Comparison of ENCODE assay signal across 8 mouse cellular contexts in genomic region chr13:67754333-67755306, GRCm38 (mm10). TPM values are rescaled to one million over a fixed set of nuclear protein-coding genes. Genes with fewer than 3 reads are reported as not detected.
DNase-seq lines count a peak whose midpoint lies in the region; ATAC-seq lines count a peak whose summit lies in the region.

Gene Zfp85 (minus strand): TSS chr13:67755228.

- H3K27ac ChIP-seq in intestine, embryonic 15.5 days, result peak within 1 kb of the TSS; percentile 86

- ATAC-seq in intestine, embryonic 15.5 days, result peak; percentile 97
- ATAC-seq in megakaryocyte-erythroid progenitor cell, adult 5-6 weeks (replicated peaks; ENCODE audit: low FRiP score, low TSS enrichment, poor library complexity, severe bottlenecking), result peak; percentile 98

- DNase-seq in adrenal gland, adult 8-10 months, result peak; percentile 60
- peak; percentile 40 for DNase-seq in embryo, embryonic 11.5 days (ENCODE audit: low read depth, low spot score)
- DNase-seq in gastrocnemius, postnatal 25 days, result peak; percentile 54
- DNase-seq in left cerebral cortex, postnatal 14 days (ENCODE audit: low spot score in 2 of 2), result peak; percentile 34 to 62
- peak; percentile 54 for DNase-seq in right cerebral cortex, postnatal 25 days
- peak; percentile 88 for DNase-seq in yolk sac, embryonic 10.5 days (ENCODE audit: low spot score)

- peak within 1 kb of the TSS; percentile 62 for H3K9ac ChIP-seq in intestine, embryonic 15.5 days

- intact Hi-C loops in left cerebral cortex, postnatal 14 days (cut with DNase I), result no loop called here

- 0 out of 2 replicates have a peak, but pooled peaks cover 3% of the 10 kb centered on the region for H3K4me1 ChIP-seq in intestine, embryonic 15.5 days (replicated peaks)

- peak within 1 kb of the TSS; percentile 64 for H3K4me2 ChIP-seq in intestine, embryonic 15.5 days (replicated peaks)

- 5% methylated on average over 24 of the region's 24 CpGs for WGBS in intestine, embryonic 15.5 days

- no peaks in the 10 kb centered on the region for H3K36me3 ChIP-seq in intestine, embryonic 15.5 days

- H3K9me3 ChIP-seq in intestine, embryonic 15.5 days, result no peaks in the 10 kb centered on the region

- H3K27me3 ChIP-seq in intestine, embryonic 15.5 days (replicated peaks), result no peaks in the 10 kb centered on the region

- H3K4me3 ChIP-seq in intestine, embryonic 15.5 days (replicated peaks), result peak within 1 kb of the TSS; percentile 67

RNA-seq across cellular contexts. Expression of gene Zfp85, which starts in this region (rescaled TPM):
- total RNA-seq in adrenal gland, adult 8-10 months (2022), result 1 to 10 TPM; 3.8 to 7.0 (median 6.4) TPM
- 1 to 10 TPM; 1.9 to 2.3 TPM for total RNA-seq in gastrocnemius, postnatal 25 days (2021)
- 3.4 and 4.0 TPM in 2 replicates for polyA plus RNA-seq in intestine, embryonic 15.5 days (2015; fragmentation: Nextera tagmentation; extraction: Ambion mirVana)
- total RNA-seq in left cerebral cortex, postnatal 14 days (2021), result 1 to 10 TPM; 5.0 to 5.8 TPM
- total RNA-seq in megakaryocyte-erythroid progenitor cell, adult 5-6 weeks (2014; fragmentation: Nextera tagmentation), result 5.4 and 9.3 TPM in 2 replicates
- 7.0 and 8.1 TPM in 2 replicates for total RNA-seq in megakaryocyte-erythroid progenitor cell, adult 5-6 weeks (2017)

Comparison
In these comparisons a context has a peak if more than half of its experiments do, and no peak if none do; other contexts are left out.
1. Peak in every context shown above with its lines: DNase-seq, ATAC-seq, H3K4me3 ChIP-seq and H3K27ac ChIP-seq.